Mouse (Mus musculus): ENCODE measurements around the gene Ifne. TPM values are rescaled to one million over a fixed set of nuclear protein-coding genes. Genes with fewer than 3 reads are reported as not detected.

Ifne gene
- not detected for polyA plus RNA-seq (2014; fragmentation: Illumina TruSeq; extraction: RNeasy Lipid Tissue Mini Kit (QIAGEN cat#74804))

DNA sequence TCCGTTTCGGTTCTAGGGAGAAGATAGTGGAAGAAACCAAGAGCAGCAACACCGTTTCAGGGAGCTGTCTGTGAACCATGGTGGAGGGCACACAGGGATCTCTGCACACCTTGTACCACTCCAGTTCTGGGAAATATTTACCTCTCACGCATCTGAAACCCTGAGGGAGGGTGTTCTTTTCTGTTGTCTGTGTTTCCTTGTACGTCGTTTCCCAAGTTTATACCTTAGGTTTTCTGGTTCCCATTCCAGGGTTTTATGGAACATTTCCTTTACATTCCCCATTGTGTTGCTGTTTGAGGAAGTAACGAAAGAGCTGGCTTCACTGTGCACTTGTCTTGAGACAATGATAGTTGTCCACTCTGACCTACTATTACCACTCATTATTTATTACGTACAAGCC lies at the start of gene Ifne:
Gene Ifne, minus strand, starts transcription at position 101 of the 400 bp plus-strand sequence.

DNA sequence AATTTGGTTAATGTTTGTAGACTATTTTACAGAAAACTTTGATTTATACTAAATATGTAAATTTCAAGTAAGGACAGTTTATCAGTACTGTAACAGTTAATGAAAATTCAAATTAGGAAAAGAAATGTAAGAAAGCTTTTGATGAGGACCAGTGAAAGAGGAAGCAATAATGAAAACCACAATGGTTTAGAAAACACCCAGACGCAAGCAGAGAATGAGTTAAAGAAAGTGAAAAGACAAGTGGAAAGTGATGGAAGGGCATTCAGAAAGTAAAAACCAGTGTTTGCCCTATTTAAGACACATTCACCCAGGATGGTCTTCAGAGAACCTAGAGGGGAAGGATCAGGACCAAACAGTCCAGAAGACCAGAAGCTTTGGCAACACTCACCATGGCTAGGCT lies 30.3 kb downstream of the Ifne start, which contains the start of gene Ifna1:
Gene Ifna1, plus strand, starts transcription at position 390 of the 400 bp plus-strand sequence.

DNA sequence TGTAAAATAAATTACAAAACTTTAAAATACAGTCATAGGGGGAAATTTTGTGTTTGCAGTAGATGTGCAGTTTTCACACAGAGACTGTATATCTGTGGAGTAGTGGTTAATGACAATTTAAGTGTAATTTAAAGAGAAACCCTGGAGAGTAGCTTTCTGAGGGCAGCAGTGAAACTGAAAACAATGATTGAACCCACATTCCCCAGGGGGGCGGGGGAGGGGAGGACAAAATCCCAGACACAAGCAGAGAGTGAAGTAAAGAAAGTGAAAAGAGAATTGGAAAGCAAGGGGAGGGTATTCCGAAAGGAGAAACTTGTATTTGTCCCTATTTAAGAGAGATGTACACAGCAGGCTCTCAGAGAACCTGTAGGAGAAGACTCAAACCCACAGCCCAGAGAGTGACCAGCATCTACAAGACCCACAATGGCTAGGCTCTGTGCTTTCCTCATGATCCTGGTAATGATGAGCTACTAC lies 38.5 kb downstream of the Ifne start, which contains the start of gene Ifna4:
Gene Ifna4, plus strand, starts transcription at position 424 of the 474 bp plus-strand sequence.

DNA sequence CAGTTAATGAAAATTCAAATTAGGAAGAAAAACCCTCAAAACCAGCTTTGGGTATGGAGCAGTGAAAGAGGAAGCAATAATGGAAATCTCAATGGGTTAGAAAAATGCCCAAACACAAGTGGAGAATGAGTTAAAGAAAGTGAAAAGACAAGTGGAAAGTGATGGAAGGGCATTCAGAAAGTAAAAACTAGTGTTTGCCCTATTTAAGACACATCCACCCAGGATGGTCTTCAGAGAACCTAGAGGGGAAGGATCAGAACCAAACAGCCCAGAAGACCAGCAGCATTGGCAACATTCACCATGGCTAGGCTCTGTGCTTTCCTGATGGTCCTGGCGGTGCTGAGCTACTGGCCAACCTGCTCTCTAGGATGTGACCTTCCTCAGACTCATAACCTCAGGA lies 44.8 kb downstream of the Ifne start, which contains the start of gene Ifna5:
Gene Ifna5, plus strand, starts transcription at position 301 of the 400 bp plus-strand sequence.

Other genes starting within 250 kb of the Ifne start
- gene C87499, start 245.8 kb downstream of the Ifne start, polyA plus RNA-seq (2014; fragmentation: Illumina TruSeq; extraction: RNeasy Lipid Tissue Mini Kit (QIAGEN cat#74804)), result 24.0 TPM
- gene Ifna13, start 235.7 kb downstream of the Ifne start, polyA plus RNA-seq (2014; fragmentation: Illumina TruSeq; extraction: RNeasy Lipid Tissue Mini Kit (QIAGEN cat#74804)), result not detected
- not detected for gene Ifna16, start 203.3 kb downstream of the Ifne start, polyA plus RNA-seq (2014; fragmentation: Illumina TruSeq; extraction: RNeasy Lipid Tissue Mini Kit (QIAGEN cat#74804))
- not detected for gene Ifna2, start 196.3 kb downstream of the Ifne start, polyA plus RNA-seq (2014; fragmentation: Illumina TruSeq; extraction: RNeasy Lipid Tissue Mini Kit (QIAGEN cat#74804))
- gene Ifnab, start 188.8 kb downstream of the Ifne start, polyA plus RNA-seq (2014; fragmentation: Illumina TruSeq; extraction: RNeasy Lipid Tissue Mini Kit (QIAGEN cat#74804)), result not detected
- gene Gm26566, start 158.4 kb downstream of the Ifne start, polyA plus RNA-seq (2014; fragmentation: Illumina TruSeq; extraction: RNeasy Lipid Tissue Mini Kit (QIAGEN cat#74804)), result not detected
- 236 TPM for gene Klhl9, start 157.7 kb downstream of the Ifne start, polyA plus RNA-seq (2014; fragmentation: Illumina TruSeq; extraction: RNeasy Lipid Tissue Mini Kit (QIAGEN cat#74804))
- not detected for gene Gm13271, start 125.3 kb downstream of the Ifne start, polyA plus RNA-seq (2014; fragmentation: Illumina TruSeq; extraction: RNeasy Lipid Tissue Mini Kit (QIAGEN cat#74804))
- gene Gm13283, start 120.1 kb downstream of the Ifne start, polyA plus RNA-seq (2014; fragmentation: Illumina TruSeq; extraction: RNeasy Lipid Tissue Mini Kit (QIAGEN cat#74804)), result not detected
- not detected for gene Gm13290, start 106.4 kb downstream of the Ifne start, polyA plus RNA-seq (2014; fragmentation: Illumina TruSeq; extraction: RNeasy Lipid Tissue Mini Kit (QIAGEN cat#74804))
- not detected for gene Gm13289, start 103.3 kb downstream of the Ifne start, polyA plus RNA-seq (2014; fragmentation: Illumina TruSeq; extraction: RNeasy Lipid Tissue Mini Kit (QIAGEN cat#74804))
- not detected for gene Gm13272, start 100.4 kb downstream of the Ifne start, polyA plus RNA-seq (2014; fragmentation: Illumina TruSeq; extraction: RNeasy Lipid Tissue Mini Kit (QIAGEN cat#74804))
- gene Ifnz, start 98.1 kb downstream of the Ifne start, polyA plus RNA-seq (2014; fragmentation: Illumina TruSeq; extraction: RNeasy Lipid Tissue Mini Kit (QIAGEN cat#74804)), result not detected
- gene Gm13276, start 94.5 kb downstream of the Ifne start, polyA plus RNA-seq (2014; fragmentation: Illumina TruSeq; extraction: RNeasy Lipid Tissue Mini Kit (QIAGEN cat#74804)), result not detected
- gene Gm13277, start 91.6 kb downstream of the Ifne start, polyA plus RNA-seq (2014; fragmentation: Illumina TruSeq; extraction: RNeasy Lipid Tissue Mini Kit (QIAGEN cat#74804)), result not detected
- not detected for gene Gm13278, start 88.7 kb downstream of the Ifne start, polyA plus RNA-seq (2014; fragmentation: Illumina TruSeq; extraction: RNeasy Lipid Tissue Mini Kit (QIAGEN cat#74804))
- gene Gm13275, start 85.7 kb downstream of the Ifne start, polyA plus RNA-seq (2014; fragmentation: Illumina TruSeq; extraction: RNeasy Lipid Tissue Mini Kit (QIAGEN cat#74804)), result not detected
- gene Gm13279, start 82.8 kb downstream of the Ifne start, polyA plus RNA-seq (2014; fragmentation: Illumina TruSeq; extraction: RNeasy Lipid Tissue Mini Kit (QIAGEN cat#74804)), result not detected
- gene Gm13285, start 80.5 kb downstream of the Ifne start, polyA plus RNA-seq (2014; fragmentation: Illumina TruSeq; extraction: RNeasy Lipid Tissue Mini Kit (QIAGEN cat#74804)), result not detected
- not detected for gene Gm13287, start 76.9 kb downstream of the Ifne start, polyA plus RNA-seq (2014; fragmentation: Illumina TruSeq; extraction: RNeasy Lipid Tissue Mini Kit (QIAGEN cat#74804))
- not detected for gene Gm13288, start 74.7 kb downstream of the Ifne start, polyA plus RNA-seq (2014; fragmentation: Illumina TruSeq; extraction: RNeasy Lipid Tissue Mini Kit (QIAGEN cat#74804))
- not detected for gene Ifna7, start 64.0 kb downstream of the Ifne start, polyA plus RNA-seq (2014; fragmentation: Illumina TruSeq; extraction: RNeasy Lipid Tissue Mini Kit (QIAGEN cat#74804))
- gene Ifna11, start 60.2 kb downstream of the Ifne start, polyA plus RNA-seq (2014; fragmentation: Illumina TruSeq; extraction: RNeasy Lipid Tissue Mini Kit (QIAGEN cat#74804)), result not detected
- not detected for gene Ifna6, start 52.8 kb downstream of the Ifne start, polyA plus RNA-seq (2014; fragmentation: Illumina TruSeq; extraction: RNeasy Lipid Tissue Mini Kit (QIAGEN cat#74804))
- gene Ifna5, start 44.7 kb downstream of the Ifne start, polyA plus RNA-seq (2014; fragmentation: Illumina TruSeq; extraction: RNeasy Lipid Tissue Mini Kit (QIAGEN cat#74804)), result not detected
- gene Ifna4, start 38.3 kb downstream of the Ifne start, polyA plus RNA-seq (2014; fragmentation: Illumina TruSeq; extraction: RNeasy Lipid Tissue Mini Kit (QIAGEN cat#74804)), result not detected
- not detected for gene Ifna1, start 30.1 kb downstream of the Ifne start, polyA plus RNA-seq (2014; fragmentation: Illumina TruSeq; extraction: RNeasy Lipid Tissue Mini Kit (QIAGEN cat#74804))